Mouse (Mus musculus) limb, embryonic 14.5 days (tissue): ENCODE results near the gene Ctnnd2. TPM values are rescaled to one million over a fixed set of nuclear protein-coding genes. Genes with fewer than 3 reads are reported as not detected.

Source experiments
- ATAC-seq: fragments of 200-750 bp; cut with Nextera tagmentation; 2 replicates; pipeline ENCODE4 v1.8.0; 2017; ENCODE audit warnings: low read depth, moderate number of reproducible peaks, moderate TSS enrichment; ENCODE audit not compliant: low FRiP score
- DNase-seq: peaks from one replicate; pipeline ENCODE4 v3.0.0-alpha.2; 2015; ENCODE audit warnings: low spot score
- H3K27ac ChIP-seq: fragments of 300-500 bp; sonication (generic); replicated peaks from 2 replicates; pipeline ENCODE4 v1.5.1; 2014; ENCODE audit warnings: low read depth, mild to moderate bottlenecking, low read length, moderate library complexity, mixed read lengths
- H3K27me3 ChIP-seq: fragments of 300-500 bp; sonication (generic); 2 replicates; pipeline ENCODE4 v1.6.1; 2014; ENCODE audit warnings: low read length, mixed read lengths; ENCODE audit not compliant: control insufficient read depth, insufficient read depth
- H3K36me3 ChIP-seq: fragments of 300-500 bp; sonication (generic); 2 replicates; pipeline ENCODE4 v1.6.1; 2014; ENCODE audit warnings: mild to moderate bottlenecking, low read length, moderate library complexity, mixed read lengths; ENCODE audit not compliant: control insufficient read depth, insufficient read depth
- H3K4me1 ChIP-seq: fragments of 300-500 bp; sonication (generic); 2 replicates; pipeline ENCODE4 v1.6.1; 2014; ENCODE audit warnings: antibody characterized with exemption, low read length, mixed read lengths; ENCODE audit not compliant: control insufficient read depth, insufficient read depth
- H3K4me2 ChIP-seq: fragments of 300-500 bp; sonication (generic); replicated peaks from 2 replicates; pipeline ENCODE4 v1.6.1; 2014; ENCODE audit warnings: low read depth, mild to moderate bottlenecking, low read length, moderate library complexity; ENCODE audit not compliant: severe bottlenecking
- H3K4me3 ChIP-seq: fragments of 300-500 bp; sonication (generic); replicated peaks from 2 replicates; pipeline ENCODE4 v1.5.1; 2014; ENCODE audit warnings: low read length
- H3K9ac ChIP-seq: fragments of 300-500 bp; sonication (generic); 2 replicates; pipeline ENCODE4 v1.6.1; 2014; ENCODE audit warnings: mild to moderate bottlenecking, low read depth, low read length, moderate library complexity; ENCODE audit not compliant: severe bottlenecking
- H3K9me3 ChIP-seq: fragments of 300-500 bp; sonication (generic); 2 replicates; pipeline ENCODE4 v1.6.1; 2016; ENCODE audit warnings: low read length; ENCODE audit not compliant: control insufficient read depth
- POLR2A ChIP-seq: fragments of 200-500 bp; IDR thresholded peaks from 2 replicates; pipeline ENCODE4 v1.8.0; 2012; ENCODE audit warnings: inconsistent platforms, mild to moderate bottlenecking, moderate library complexity, borderline replicate concordance; ENCODE audit not compliant: insufficient read depth, insufficient read length; ENCODE audit errors: extremely low read depth
- WGBS: fragments of 180-500 bp; shearing (Covaris S2); extraction: QIAGEN DNeasy Blood & Tissue Kit; methylation state at CpG from one replicate; pipeline ENCODE4 v1.1.7; 2014; 5-methylcytosine and 5-hydroxymethylcytosine counted together
- polyA plus RNA-seq, 2 experiments: library from polyadenylated mRNA; depleted of rRNA in 1 of 2; stranded (reverse) in 1 of 2; unstranded in 1 of 2; fragments of >200 nt; fragmentation: Nextera tagmentation in 1 of 2; extraction: Ambion mirVana in 1 of 2; gene quantifications; 2 replicates each; pipeline versions ENCODE4 v1.2.1 to v1.2.3; 2012 to 2014

Gene Ctnnd2
- polyA plus RNA-seq, 2 experiments, result 3.6 to 4.2 TPM

- 87% methylated on average over 26 of the region's 26 CpGs for WGBS
- Histone ChIP-seq H3K9me3 (no peaks in the 10 kb centered on the region), H3K27me3 (no peaks in the 10 kb centered on the region), H3K27ac (no peak overlapping the region), H3K4me3 (no peak overlapping the region), H3K36me3 (no peaks in the 10 kb centered on the region), H3K4me1 (no peaks in the 10 kb centered on the region), H3K4me2 (no peak overlapping the region), H3K9ac (no peak overlapping the region)
- ATAC-seq (no peak), DNase-seq (no peak)
- TF ChIP-seq POLR2A, result no peak
Observed at GRCm38 (mm10) chr15:31027448-31028230, 855.2 kb downstream of the Ctnnd2 start.

GRCm38 (mm10) chr15:31044983-31045382 is 872.6 kb downstream of the Ctnnd2 start:
- no peak for ATAC-seq
- no peak for TF ChIP-seq POLR2A
- H3K27ac ChIP-seq, result no peak overlapping the region
- no peak for DNase-seq
- H3K9me3 ChIP-seq, result no peaks in the 10 kb centered on the region
- H3K27me3 ChIP-seq, result no peaks in the 10 kb centered on the region
- H3K9ac ChIP-seq, result no peak overlapping the region
- no peak overlapping the region for H3K4me3 ChIP-seq
- H3K36me3 ChIP-seq, result no peaks in the 10 kb centered on the region
- H3K4me1 ChIP-seq, result no peaks in the 10 kb centered on the region
- H3K4me2 ChIP-seq, result no peak overlapping the region
- WGBS, result 56% methylated on average over 1 of the region's 1 CpGs

- H3K4me2 ChIP-seq, result no peak overlapping the region
- ATAC-seq, result no peak
- no peak overlapping the region for H3K4me3 ChIP-seq
- no peaks in the 10 kb centered on the region for H3K36me3 ChIP-seq
- no peaks in the 10 kb centered on the region for H3K27me3 ChIP-seq
- no peaks in the 10 kb centered on the region for H3K9me3 ChIP-seq
- no peak overlapping the region for H3K9ac ChIP-seq
- no peak for TF ChIP-seq POLR2A
- H3K4me1 ChIP-seq, result no peaks in the 10 kb centered on the region
- no peak for DNase-seq
- 86% methylated on average over 5 of the region's 5 CpGs for WGBS
- no peak overlapping the region for H3K27ac ChIP-seq
Observed at GRCm38 (mm10) chr15:31051496-31051895, 879.1 kb downstream of the Ctnnd2 start.

GRCm38 (mm10) chr15:31056145-31056544 is 883.8 kb downstream of the Ctnnd2 start:
- TF ChIP-seq POLR2A, result no peak
- Histone ChIP-seq H3K4me2 (no peak overlapping the region), H3K4me3 (no peak overlapping the region), H3K4me1 (no peaks in the 10 kb centered on the region), H3K27me3 (no peaks in the 10 kb centered on the region), H3K27ac (no peak overlapping the region), H3K9me3 (no peaks in the 10 kb centered on the region), H3K36me3 (no peaks in the 10 kb centered on the region), H3K9ac (no peak overlapping the region)
- no peak for DNase-seq
- no peak for ATAC-seq
- 63% methylated on average over 3 of the region's 3 CpGs for WGBS

GRCm38 (mm10) chr15:31058315-31058714 is 885.9 kb downstream of the Ctnnd2 start:
- Histone ChIP-seq H3K4me2 (no peak overlapping the region), H3K4me1 (no peaks in the 10 kb centered on the region), H3K27ac (no peak overlapping the region), H3K4me3 (no peak overlapping the region), H3K36me3 (no peaks in the 10 kb centered on the region), H3K9ac (no peak overlapping the region), H3K9me3 (no peaks in the 10 kb centered on the region), H3K27me3 (no peaks in the 10 kb centered on the region)
- no peak for DNase-seq
- TF ChIP-seq POLR2A, result no peak
- WGBS, result 88% methylated on average over 6 of the region's 6 CpGs
- ATAC-seq, result no peak
